In genomic region chr9:66999698-67000097, GRCm38 (mm10) we compare ENCODE assay signal across 17 mouse cellular contexts.
"Had no signal": no experiment of that assay in that cellular context is flagged by ENCODE, and none has a peak within 500 bp of the region (broad histone marks: within the 10 kb centered on the region; RNA-seq: fewer than 3 reads in every experiment).

No protein-coding gene starts in this region.

- H3K27ac ChIP-seq: kidney, embryonic 15.5 days; left cerebral cortex, adult 2 months; limb, embryonic 10.5 days; liver, embryonic 15.5 days; midbrain, embryonic 13.5 days; neural tube, embryonic 15.5 days had no signal

- H3K4me3 ChIP-seq: kidney, embryonic 15.5 days; left cerebral cortex, adult 2 months; limb, embryonic 10.5 days; liver, embryonic 15.5 days; midbrain, embryonic 13.5 days; myocyte; neural tube, embryonic 15.5 days had no signal

- H3K4me2 ChIP-seq: kidney, embryonic 15.5 days; liver, embryonic 11.5 days; liver, embryonic 15.5 days; midbrain, embryonic 13.5 days; neural tube, embryonic 15.5 days had no signal

- H3K36me3 ChIP-seq: kidney, embryonic 15.5 days; limb, embryonic 10.5 days; liver, embryonic 15.5 days; midbrain, embryonic 13.5 days; neural tube, embryonic 15.5 days had no signal

- H3K9ac ChIP-seq: kidney, embryonic 15.5 days; liver, embryonic 15.5 days; midbrain, embryonic 13.5 days; neural tube, embryonic 15.5 days had no signal

- H3K4me1 ChIP-seq: limb, embryonic 10.5 days; midbrain, embryonic 13.5 days; neural tube, embryonic 15.5 days had no signal

- H3K27me3 ChIP-seq: kidney, embryonic 15.5 days; liver, embryonic 15.5 days; midbrain, embryonic 13.5 days; neural tube, embryonic 15.5 days had no signal

- DNase-seq: kidney, adult 2 months; kidney, postnatal 14 days; lung, adult 2 months; lung, postnatal 36 days; right cerebral cortex, adult 18-20 months; spleen, adult 18-20 months; thymus, adult 2 months; thymus, postnatal 25 days had no signal

- H3K9me3 ChIP-seq: kidney, embryonic 15.5 days; limb, embryonic 10.5 days; liver, embryonic 15.5 days; midbrain, embryonic 13.5 days; neural tube, embryonic 15.5 days had no signal

- ATAC-seq: lung, postnatal 0 days; midbrain, embryonic 13.5 days had no signal
